Mouse (Mus musculus) forebrain, embryonic 14.5 days (tissue): ENCODE measurements around the gene Efcab7. TPM values are rescaled to one million over a fixed set of nuclear protein-coding genes. Genes with fewer than 3 reads are reported as not detected.

ENCODE experiments used
- ATAC-seq: fragments of 200-750 bp; cut with Nextera tagmentation; 2 replicates; pipeline ENCODE4 v1.8.0; 2017; ENCODE audit warnings: mild to moderate bottlenecking, moderate library complexity
- DNase-seq: peaks from one replicate; pipeline ENCODE4 v3.0.0-alpha.2; 2015; ENCODE audit warnings: low spot score
- H3K27ac ChIP-seq: fragments of 300-500 bp; sonication (generic); 2 replicates; pipeline ENCODE4 v1.5.1; 2014; ENCODE audit warnings: low read depth, mild to moderate bottlenecking, control low read depth, low read length, moderate library complexity
- H3K27me3 ChIP-seq: fragments of 300-500 bp; sonication (generic); replicated peaks from 2 replicates; pipeline ENCODE4 v1.6.1; 2014; ENCODE audit warnings: low read length, control low read depth, mixed read lengths; ENCODE audit not compliant: control insufficient read depth, insufficient read depth
- H3K36me3 ChIP-seq: fragments of 300-500 bp; sonication (generic); 2 replicates; pipeline ENCODE4 v1.6.1; 2014; ENCODE audit warnings: low read length, control low read depth; ENCODE audit not compliant: control insufficient read depth, insufficient read depth
- H3K4me1 ChIP-seq: fragments of 300-500 bp; sonication (generic); 2 replicates; pipeline ENCODE4 v1.6.1; 2014; ENCODE audit warnings: antibody characterized with exemption, low read length, control low read depth; ENCODE audit not compliant: control insufficient read depth, insufficient read depth
- H3K4me2 ChIP-seq: fragments of 300-500 bp; sonication (generic); 2 replicates; pipeline ENCODE4 v1.6.1; 2014; ENCODE audit warnings: mild to moderate bottlenecking, control low read depth, low read length
- H3K4me3 ChIP-seq: fragments of 300-500 bp; sonication (generic); 2 replicates; pipeline ENCODE4 v1.5.1; 2014; ENCODE audit warnings: low read depth, low read length, control low read depth
- H3K9ac ChIP-seq: fragments of 300-500 bp; sonication (generic); 2 replicates; pipeline ENCODE4 v1.6.1; 2014; ENCODE audit warnings: mild to moderate bottlenecking, low read length, control low read depth, moderate library complexity
- H3K9me3 ChIP-seq: fragments of 300-500 bp; sonication (generic); replicated peaks from 2 replicates; pipeline ENCODE4 v1.6.1; 2016; ENCODE audit warnings: low read length, control low read depth, mixed read lengths; ENCODE audit not compliant: control insufficient read depth
- WGBS: fragments of 180-500 bp; shearing (Covaris S2); extraction: QIAGEN DNeasy Blood & Tissue Kit; methylation state at CpG from one replicate; pipeline ENCODE4 v1.1.7; 2014; 5-methylcytosine and 5-hydroxymethylcytosine counted together
- polyA plus RNA-seq: library from polyadenylated mRNA; unstranded; fragments of >200 nt; fragmentation: Nextera tagmentation; extraction: Ambion mirVana; gene quantifications from 2 replicates; pipeline ENCODE4 v1.2.1, GENCODE M21; 2014

The Efcab7 gene
- polyA plus RNA-seq: 24.7 and 25.1 TPM in 2 replicates

GRCm38 (mm10) chr4:99829094-99830073 lies at the start of gene Efcab7:
TSS of gene Efcab7 (plus strand) at chr4:99829198.
- peak; percentile 92 for DNase-seq
- under 1% methylated on average over 48 of the region's 48 CpGs for WGBS
- Histone ChIP-seq H3K27me3 (no peaks in the 10 kb centered on the region), H3K9me3 (no peaks in the 10 kb centered on the region), H3K27ac (peak within 1 kb of the TSS; percentile 95), H3K36me3 (no peaks in the 10 kb centered on the region), H3K4me1 (peaks cover 3% of the 10 kb centered on the region; the same call in 1 of the 2 replicates), H3K4me2 (peak within 1 kb of the TSS; percentile 73), H3K4me3 (peak within 1 kb of the TSS; percentile 60), H3K9ac (peak within 1 kb of the TSS; percentile 91)
- peak; percentile 93 for ATAC-seq

DNA sequence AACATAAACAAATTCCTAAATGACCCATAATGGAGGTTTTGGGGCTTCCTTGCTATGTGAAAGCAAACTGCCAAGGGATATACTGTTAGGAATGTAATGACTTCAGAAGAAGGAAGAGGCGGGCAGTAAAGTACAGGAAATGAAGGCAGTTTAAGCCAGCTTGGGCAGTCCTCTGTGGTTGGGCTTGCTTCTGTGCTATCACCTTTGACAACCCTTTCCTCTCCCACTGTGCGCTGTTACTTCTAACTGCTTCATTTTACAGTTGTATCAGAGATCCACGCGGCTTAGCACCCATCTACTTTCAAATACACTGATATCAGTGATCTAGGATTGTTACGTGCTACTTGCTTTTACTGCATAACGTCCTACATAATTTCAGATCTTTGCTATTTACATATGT lies 36.6 kb upstream of the Efcab7 start:
- no peaks in the 10 kb centered on the region for H3K36me3 ChIP-seq
- DNase-seq (no peak), ATAC-seq (no peak)
- no peak overlapping the region for H3K27ac ChIP-seq
- H3K9ac ChIP-seq: no peak overlapping the region
- 96% methylated on average over 6 of the region's 6 CpGs for WGBS
- no peaks in the 10 kb centered on the region for H3K27me3 ChIP-seq
- no peaks in the 10 kb centered on the region for H3K9me3 ChIP-seq
- no peak overlapping the region for H3K4me2 ChIP-seq
- no peak overlapping the region for H3K4me3 ChIP-seq
- no peaks in the 10 kb centered on the region for H3K4me1 ChIP-seq

- H3K4me3 ChIP-seq: no peak overlapping the region
- H3K9ac ChIP-seq: no peak overlapping the region
- H3K27ac ChIP-seq: no peak overlapping the region
- H3K27me3 ChIP-seq: no peaks in the 10 kb centered on the region
- ATAC-seq (no peak), DNase-seq (no peak)
- no peaks in the 10 kb centered on the region for H3K36me3 ChIP-seq
- WGBS: 91% methylated on average over 7 of the region's 7 CpGs
- H3K9me3 ChIP-seq: no peaks in the 10 kb centered on the region
- no peaks in the 10 kb centered on the region for H3K4me1 ChIP-seq
- H3K4me2 ChIP-seq: no peak overlapping the region
Observed at GRCm38 (mm10) chr4:99816697-99817460, 12.1 kb upstream of the Efcab7 start.

GRCm38 (mm10) chr4:99828337-99828736 lies 661 bp upstream of the Efcab7 start:
- H3K36me3 ChIP-seq: no peaks in the 10 kb centered on the region
- peak overlapping the region; percentile 91 for H3K9ac ChIP-seq
- peak overlapping the region; percentile 73 for H3K4me2 ChIP-seq
- peak overlapping the region; percentile 60 for H3K4me3 ChIP-seq
- 36% methylated on average over 4 of the region's 4 CpGs for WGBS
- H3K4me1 ChIP-seq: peaks cover 3% of the 10 kb centered on the region; the same call in 1 of the 2 replicates
- H3K27ac ChIP-seq: no peak overlapping the region
- no peaks in the 10 kb centered on the region for H3K27me3 ChIP-seq
- no peak for DNase-seq
- no peak for ATAC-seq
- no peaks in the 10 kb centered on the region for H3K9me3 ChIP-seq

DNA sequence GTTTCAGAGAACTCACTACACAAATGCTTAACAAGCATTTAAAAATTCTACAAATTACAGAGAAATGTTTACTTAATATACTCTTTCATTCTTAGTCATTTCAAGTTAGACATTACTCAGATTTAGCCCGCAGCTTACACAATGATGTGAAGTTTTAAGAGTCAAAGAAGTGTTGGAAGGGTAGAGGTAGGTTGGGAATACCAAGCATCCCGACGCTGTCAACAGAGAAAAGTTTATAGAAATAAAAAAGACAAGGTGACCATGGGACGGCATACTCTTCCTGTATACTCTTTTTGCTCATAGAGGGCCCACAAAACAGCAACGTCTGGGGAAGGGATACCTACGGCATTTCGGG lies 282 bp upstream of the Efcab7 start:
- DNase-seq (no peak), ATAC-seq (peak; percentile 35)
- Histone ChIP-seq H3K27me3 (no peaks in the 10 kb centered on the region), H3K4me1 (peaks cover 3% of the 10 kb centered on the region; the same call in 1 of the 2 replicates), H3K9ac (peak overlapping the region; percentile 91), H3K9me3 (no peaks in the 10 kb centered on the region), H3K4me3 (peak overlapping the region; percentile 60), H3K27ac (peak overlapping the region; percentile 95; the same call in 1 of the 2 replicates), H3K4me2 (peak overlapping the region; percentile 73), H3K36me3 (no peaks in the 10 kb centered on the region)
- WGBS: under 1% methylated on average over 7 of the region's 7 CpGs

DNA sequence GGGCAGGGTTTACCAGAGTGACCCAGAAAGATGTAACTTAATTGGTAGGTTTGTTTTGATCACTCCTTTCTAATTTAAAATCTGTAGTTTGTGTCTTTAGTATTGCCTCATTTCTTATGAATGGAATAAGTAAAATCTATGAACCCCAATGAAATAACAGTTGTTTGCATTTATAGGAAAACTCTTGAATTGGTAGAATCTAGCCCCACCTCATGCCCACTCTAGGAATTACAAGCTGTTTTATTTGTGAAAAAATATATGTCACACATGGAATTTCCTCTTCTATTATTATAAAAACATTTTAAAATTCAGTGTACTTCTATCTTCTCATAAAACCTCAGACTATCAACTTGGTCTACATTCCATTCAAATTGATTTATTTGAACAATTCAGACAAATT lies 52.9 kb downstream of the Efcab7 start:
- DNase-seq (peak; percentile 69), ATAC-seq (no peak)
- Histone ChIP-seq H3K27ac (no peak overlapping the region), H3K4me2 (no peak overlapping the region), H3K4me3 (no peak overlapping the region), H3K36me3 (no peaks in the 10 kb centered on the region), H3K9ac (no peak overlapping the region), H3K9me3 (no peaks in the 10 kb centered on the region), H3K27me3 (no peaks in the 10 kb centered on the region), H3K4me1 (no peaks in the 10 kb centered on the region)

DNA sequence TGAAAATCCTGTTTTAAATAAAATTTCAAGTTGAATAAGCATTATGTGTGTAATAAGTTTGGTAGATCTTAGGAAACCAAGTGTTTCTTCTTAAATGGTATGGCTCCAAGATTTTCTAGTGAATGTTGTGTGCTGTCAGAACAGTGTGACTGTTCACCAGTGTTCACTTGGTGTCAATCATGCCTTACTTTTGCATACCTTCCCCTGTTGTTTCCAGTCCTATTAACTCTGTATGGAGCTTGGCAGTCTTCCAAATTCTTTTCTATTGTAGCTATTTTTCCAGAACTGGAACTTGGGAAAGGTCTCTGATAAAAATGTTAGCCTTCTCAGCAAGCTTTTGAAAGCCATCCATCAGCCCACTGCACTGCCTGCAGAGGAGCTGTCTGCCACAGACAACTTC lies 53.4 kb downstream of the Efcab7 start:
- H3K9me3 ChIP-seq: no peaks in the 10 kb centered on the region
- H3K27ac ChIP-seq: no peak overlapping the region
- H3K36me3 ChIP-seq: no peaks in the 10 kb centered on the region
- no peak overlapping the region for H3K9ac ChIP-seq
- H3K4me2 ChIP-seq: no peak overlapping the region
- ATAC-seq: 0 out of 2 replicates have a peak, but pooled peaks have one; percentile 52
- no peaks in the 10 kb centered on the region for H3K4me1 ChIP-seq
- no peak overlapping the region for H3K4me3 ChIP-seq
- H3K27me3 ChIP-seq: no peaks in the 10 kb centered on the region
- peak; percentile 56 for DNase-seq

DNA sequence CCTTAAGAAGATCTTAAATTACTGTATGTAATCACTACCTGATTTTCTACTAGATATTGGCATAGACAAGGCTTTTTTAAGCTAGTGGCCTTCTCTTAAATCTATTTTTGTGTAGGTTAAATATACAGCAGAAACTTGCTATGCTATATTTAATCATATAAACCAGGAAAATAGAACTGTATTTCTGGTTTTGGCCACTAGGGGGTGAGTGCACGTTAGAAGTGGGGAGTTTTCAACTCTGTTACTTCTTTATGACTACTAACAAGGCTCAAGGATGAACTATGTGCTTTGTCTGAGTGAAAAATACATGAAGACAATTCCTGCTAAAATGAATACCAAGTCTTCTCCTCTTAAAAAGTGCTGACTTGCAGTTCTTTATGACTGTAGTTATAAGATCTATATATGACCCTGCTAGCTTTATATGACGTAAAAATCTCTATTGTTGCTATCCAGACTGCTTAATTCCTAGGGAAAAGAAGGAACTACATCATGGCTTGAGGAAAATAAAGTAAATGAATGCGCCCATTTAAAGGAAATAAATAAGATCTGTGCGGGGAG lies 85.0 kb downstream of the Efcab7 start:
- Histone ChIP-seq H3K36me3 (no peaks in the 10 kb centered on the region), H3K27me3 (no peaks in the 10 kb centered on the region), H3K4me2 (no peak overlapping the region), H3K9ac (no peak overlapping the region), H3K9me3 (no peaks in the 10 kb centered on the region), H3K4me3 (no peak overlapping the region), H3K27ac (no peak overlapping the region), H3K4me1 (no peaks in the 10 kb centered on the region)
- no peak for ATAC-seq
- 67% methylated on average over 4 of the region's 4 CpGs for WGBS
- peak; percentile 64 for DNase-seq
